Mouse (Mus musculus): ENCODE results near the gene Gm47791. TPM values are rescaled to one million over a fixed set of nuclear protein-coding genes. Genes with fewer than 3 reads are reported as not detected.

Gene Gm47791
- polyA plus RNA-seq, 1 experiment from 2014 or later = not detected

DNA sequence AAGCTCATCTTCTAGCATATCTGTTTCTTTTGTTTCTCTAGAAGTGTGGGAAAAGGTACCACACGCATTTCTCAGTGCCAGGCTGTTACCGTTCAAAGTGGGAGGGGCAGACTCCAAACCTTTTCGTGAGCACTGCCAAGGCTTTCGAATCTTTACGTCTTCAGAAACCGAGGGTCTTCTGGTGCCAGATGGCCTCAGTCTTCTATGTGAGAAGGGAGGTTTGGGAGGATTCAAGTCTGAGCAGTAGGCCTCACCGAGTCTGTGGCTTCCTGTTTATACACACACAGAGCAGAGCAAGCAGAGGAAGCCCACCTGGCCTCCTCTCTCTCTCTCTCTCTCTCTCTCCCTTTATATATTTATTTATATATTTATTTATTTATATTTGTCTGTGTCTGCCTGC, 36.2 kb upstream of the Gm47791 start:
- H3K36me3 ChIP-seq (ENCODE audit: control insufficient read depth, insufficient read depth, low read length) = no peaks in the 10 kb centered on the region
- ATAC-seq (ENCODE audit: insufficient number of reproducible peaks, insufficient read depth, low FRiP score, low read depth) = no peak
- H3K4me2 ChIP-seq (ENCODE audit: low read length) = no peak overlapping the region
- no peaks in the 10 kb centered on the region for H3K27me3 ChIP-seq (ENCODE audit: control insufficient read depth, insufficient read depth, low read length)
- peak overlapping the region; percentile 10 to 21; a peak in 2 of 4 replicates for H3K27ac ChIP-seq (replicated peaks in 1 of 2; ENCODE audit: control insufficient read depth in 1 of 2, insufficient read depth in 1 of 2, low read depth in 2 of 2, low read length in 2 of 2)
- H3K4me1 ChIP-seq (ENCODE audit: control insufficient read depth in 2 of 2, insufficient read depth in 2 of 2, low read length in 2 of 2) = peaks cover 3 to 9% of the 10 kb centered on the region in 2 experiments
- no peak overlapping the region for H3K9ac ChIP-seq (ENCODE audit: low read length)
- no peak overlapping the region for H3K4me3 ChIP-seq (ENCODE audit: control insufficient read depth in 1 of 2, insufficient read depth in 1 of 2, low read depth in 1 of 2, low read length in 2 of 2)
- H3K9me3 ChIP-seq (ENCODE audit: control insufficient read depth, low read length) = no peaks in the 10 kb centered on the region
- 72% methylated on average over 7 of the region's 7 CpGs for WGBS

DNA sequence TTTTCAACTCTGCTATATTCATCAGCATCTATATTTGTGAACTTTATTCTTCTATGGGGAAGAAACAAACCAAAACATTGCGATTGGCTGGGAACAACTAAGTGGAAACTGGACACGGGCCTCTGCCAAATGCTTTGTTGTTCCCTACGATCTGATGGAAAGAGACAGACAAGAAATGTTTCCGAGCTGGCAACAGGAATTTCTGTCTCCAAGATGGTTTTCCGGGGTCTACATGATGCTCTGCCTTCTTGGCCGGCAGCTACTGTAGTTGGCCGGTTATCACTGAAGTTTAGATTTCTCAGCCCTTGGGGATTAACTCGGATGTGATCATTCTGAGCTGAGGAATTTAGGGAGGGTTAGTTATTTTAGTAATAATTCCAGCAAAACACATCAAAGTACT, 35.3 kb upstream of the Gm47791 start:
- no peak for ATAC-seq (ENCODE audit: insufficient number of reproducible peaks, insufficient read depth, low FRiP score, low read depth)
- Histone ChIP-seq H3K36me3 (ENCODE audit: control insufficient read depth, insufficient read depth, low read length) (no peaks in the 10 kb centered on the region), H3K4me1 (ENCODE audit: control insufficient read depth in 2 of 2, insufficient read depth in 2 of 2, low read length in 2 of 2) (peaks cover 3 to 9% of the 10 kb centered on the region in 2 experiments), H3K4me2 (ENCODE audit: low read length) (no peak overlapping the region), H3K4me3 (ENCODE audit: control insufficient read depth in 1 of 2, insufficient read depth in 1 of 2, low read depth in 1 of 2, low read length in 2 of 2) (no peak overlapping the region), H3K27ac (replicated peaks in 1 of 2; ENCODE audit: control insufficient read depth in 1 of 2, insufficient read depth in 1 of 2, low read depth in 2 of 2, low read length in 2 of 2) (no peak overlapping the region; a peak in 1 of 4 replicates), H3K9ac (ENCODE audit: low read length) (no peak overlapping the region), H3K9me3 (ENCODE audit: control insufficient read depth, low read length) (no peaks in the 10 kb centered on the region), H3K27me3 (ENCODE audit: control insufficient read depth, insufficient read depth, low read length) (no peaks in the 10 kb centered on the region)
- WGBS = 61% methylated on average over 8 of the region's 8 CpGs

GRCm38 (mm10) chr1:82804059-82804458, 33.0 kb upstream of the Gm47791 start:
- no peak for ATAC-seq (ENCODE audit: insufficient number of reproducible peaks, insufficient read depth, low FRiP score, low read depth)
- Histone ChIP-seq H3K4me2 (ENCODE audit: low read length) (no peak overlapping the region), H3K9me3 (ENCODE audit: control insufficient read depth, low read length) (no peaks in the 10 kb centered on the region), H3K4me3 (ENCODE audit: control insufficient read depth in 1 of 2, insufficient read depth in 1 of 2, low read depth in 1 of 2, low read length in 2 of 2) (no peak overlapping the region), H3K27ac (replicated peaks in 1 of 2; ENCODE audit: control insufficient read depth in 1 of 2, insufficient read depth in 1 of 2, low read depth in 2 of 2, low read length in 2 of 2) (no peak overlapping the region), H3K9ac (ENCODE audit: low read length) (no peak overlapping the region), H3K27me3 (ENCODE audit: control insufficient read depth, insufficient read depth, low read length) (no peaks in the 10 kb centered on the region), H3K36me3 (ENCODE audit: control insufficient read depth, insufficient read depth, low read length) (no peaks in the 10 kb centered on the region), H3K4me1 (ENCODE audit: control insufficient read depth in 2 of 2, insufficient read depth in 2 of 2, low read length in 2 of 2) (peaks cover 2 to 8% of the 10 kb centered on the region in 2 experiments)
- 33% methylated on average over 1 of the region's 1 CpGs for WGBS

GRCm38 (mm10) chr1:82803608-82804007, 32.6 kb upstream of the Gm47791 start:
- no peaks in the 10 kb centered on the region for H3K9me3 ChIP-seq (ENCODE audit: control insufficient read depth, low read length)

DNA sequence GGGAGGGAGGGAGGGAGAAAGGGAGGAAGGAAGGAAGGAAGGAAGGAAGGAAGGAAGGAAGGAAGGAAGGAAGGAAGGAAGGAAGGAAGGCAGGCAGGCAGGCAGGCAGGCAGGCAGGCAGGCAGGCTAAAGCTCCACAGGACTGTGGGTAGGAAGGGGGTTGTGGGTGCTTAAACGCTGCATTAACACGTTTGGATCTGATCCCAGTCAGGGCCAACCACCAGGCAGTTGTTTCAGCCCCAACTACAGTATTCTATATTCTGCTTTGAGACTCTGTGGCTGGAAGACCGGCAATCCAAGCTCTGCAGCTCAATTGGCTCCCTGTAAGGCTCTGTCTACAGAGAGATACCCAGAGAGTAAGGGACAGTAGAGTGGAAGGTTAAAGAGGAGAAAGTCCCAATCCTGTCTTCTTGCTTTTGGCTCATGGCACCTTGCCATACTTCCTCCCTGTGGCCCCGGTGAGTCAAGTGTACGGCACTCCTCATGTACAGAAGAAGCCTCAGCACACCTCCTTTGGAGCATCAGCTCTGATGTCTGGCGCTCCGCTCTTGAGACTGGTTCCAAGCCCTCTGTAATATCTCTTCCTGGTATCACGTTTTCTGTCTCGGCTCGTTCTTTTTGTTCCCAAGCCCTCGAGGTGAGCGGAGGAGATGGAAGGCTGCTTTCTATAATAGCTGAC, 30.2 kb upstream of the Gm47791 start:
- no peak for ATAC-seq (ENCODE audit: insufficient number of reproducible peaks, insufficient read depth, low FRiP score, low read depth)
- no peaks in the 10 kb centered on the region for H3K36me3 ChIP-seq (ENCODE audit: control insufficient read depth, insufficient read depth, low read length)
- 64% methylated on average over 12 of the region's 12 CpGs for WGBS
- H3K4me3 ChIP-seq (ENCODE audit: control insufficient read depth in 1 of 2, insufficient read depth in 1 of 2, low read depth in 1 of 2, low read length in 2 of 2) = no peak overlapping the region
- no peak overlapping the region for H3K27ac ChIP-seq (replicated peaks in 1 of 2; ENCODE audit: control insufficient read depth in 1 of 2, insufficient read depth in 1 of 2, low read depth in 2 of 2, low read length in 2 of 2)
- no peaks in the 10 kb centered on the region for H3K9me3 ChIP-seq (ENCODE audit: control insufficient read depth, low read length)
- H3K27me3 ChIP-seq (ENCODE audit: control insufficient read depth, insufficient read depth, low read length) = no peaks in the 10 kb centered on the region
- H3K9ac ChIP-seq (ENCODE audit: low read length) = no peak overlapping the region
- H3K4me1 ChIP-seq (ENCODE audit: control insufficient read depth in 2 of 2, insufficient read depth in 2 of 2, low read length in 2 of 2) = peaks cover under 1 to 4% of the 10 kb centered on the region in 2 experiments; a peak in 2 of 4 replicates
- H3K4me2 ChIP-seq (ENCODE audit: low read length) = no peak overlapping the region

More at GRCm38 (mm10) chr1:82803608-82804007, 32.6 kb upstream of the Gm47791 start:
- Histone ChIP-seq H3K4me1 (ENCODE audit: control insufficient read depth in 2 of 2, insufficient read depth in 2 of 2, low read length in 2 of 2) (peaks cover 0 to 4% of the 10 kb centered on the region in 2 experiments), H3K27ac (replicated peaks in 1 of 2; ENCODE audit: control insufficient read depth in 1 of 2, insufficient read depth in 1 of 2, low read depth in 2 of 2, low read length in 2 of 2) (no peak overlapping the region), H3K4me2 (ENCODE audit: low read length) (no peak overlapping the region), H3K4me3 (ENCODE audit: control insufficient read depth in 1 of 2, insufficient read depth in 1 of 2, low read depth in 1 of 2, low read length in 2 of 2) (no peak overlapping the region), H3K27me3 (ENCODE audit: control insufficient read depth, insufficient read depth, low read length) (no peaks in the 10 kb centered on the region), H3K9ac (ENCODE audit: low read length) (no peak overlapping the region), H3K36me3 (ENCODE audit: control insufficient read depth, insufficient read depth, low read length) (no peaks in the 10 kb centered on the region)
- ATAC-seq (ENCODE audit: insufficient number of reproducible peaks, insufficient read depth, low FRiP score, low read depth) = no peak
- 71% methylated on average over 7 of the region's 7 CpGs for WGBS

DNA sequence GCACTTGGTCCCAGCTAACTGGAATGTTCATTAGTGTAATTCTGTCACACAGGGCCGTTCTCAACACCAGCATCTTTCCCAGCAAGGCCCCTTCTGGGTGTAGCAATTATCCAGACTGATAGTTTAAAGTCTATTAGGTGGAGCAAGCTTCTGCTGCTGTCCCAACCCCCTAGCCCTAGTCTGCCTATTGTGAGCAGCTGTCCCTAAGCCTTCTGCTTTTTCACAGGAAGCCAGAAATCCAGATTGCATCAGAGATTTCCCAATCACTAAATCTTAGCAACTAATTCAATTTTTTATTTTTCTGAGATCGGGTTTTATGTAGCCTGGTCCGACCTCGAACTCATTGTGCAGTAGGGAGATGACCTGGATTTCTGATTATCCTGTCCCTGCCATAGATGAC, 27.9 kb upstream of the Gm47791 start:
- Histone ChIP-seq H3K4me1 (ENCODE audit: control insufficient read depth in 2 of 2, insufficient read depth in 2 of 2, low read length in 2 of 2) (peaks cover 3 to 6% of the 10 kb centered on the region in 2 experiments; a peak in 2 of 4 replicates), H3K27ac (replicated peaks in 1 of 2; ENCODE audit: control insufficient read depth in 1 of 2, insufficient read depth in 1 of 2, low read depth in 2 of 2, low read length in 2 of 2) (no peak overlapping the region), H3K36me3 (ENCODE audit: control insufficient read depth, insufficient read depth, low read length) (no peaks in the 10 kb centered on the region), H3K27me3 (ENCODE audit: control insufficient read depth, insufficient read depth, low read length) (no peaks in the 10 kb centered on the region), H3K9ac (ENCODE audit: low read length) (no peak overlapping the region), H3K4me3 (ENCODE audit: control insufficient read depth in 1 of 2, insufficient read depth in 1 of 2, low read depth in 1 of 2, low read length in 2 of 2) (no peak overlapping the region), H3K4me2 (ENCODE audit: low read length) (no peak overlapping the region), H3K9me3 (ENCODE audit: control insufficient read depth, low read length) (no peaks in the 10 kb centered on the region)
- 81% methylated on average over 4 of the region's 4 CpGs for WGBS
- no peak for ATAC-seq (ENCODE audit: insufficient number of reproducible peaks, insufficient read depth, low FRiP score, low read depth)

DNA sequence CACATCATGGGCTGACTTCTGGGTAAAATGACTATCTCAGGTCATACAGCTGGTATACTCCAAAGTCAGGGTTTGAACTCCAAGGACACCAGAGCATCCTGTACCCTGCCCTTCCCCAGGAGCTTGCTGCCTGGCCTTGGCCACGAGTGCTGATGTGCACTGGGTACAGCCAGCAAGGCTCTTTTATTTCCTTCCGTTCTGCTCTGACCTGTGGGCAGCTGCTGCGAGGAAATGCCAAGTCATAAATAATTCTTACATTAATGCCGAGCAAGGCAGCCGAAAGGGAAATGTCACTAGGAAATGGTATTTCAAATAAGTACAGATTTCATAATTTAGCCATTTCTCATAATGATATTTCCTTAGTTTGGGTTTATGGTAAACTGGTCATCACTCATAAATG, 27.3 kb upstream of the Gm47791 start:
- Histone ChIP-seq H3K27ac (replicated peaks in 1 of 2; ENCODE audit: control insufficient read depth in 1 of 2, insufficient read depth in 1 of 2, low read depth in 2 of 2, low read length in 2 of 2) (no peak overlapping the region), H3K4me1 (ENCODE audit: control insufficient read depth in 2 of 2, insufficient read depth in 2 of 2, low read length in 2 of 2) (peaks cover 3 to 6% of the 10 kb centered on the region in 2 experiments; a peak in 2 of 4 replicates), H3K4me2 (ENCODE audit: low read length) (no peak overlapping the region), H3K9ac (ENCODE audit: low read length) (no peak overlapping the region), H3K4me3 (ENCODE audit: control insufficient read depth in 1 of 2, insufficient read depth in 1 of 2, low read depth in 1 of 2, low read length in 2 of 2) (no peak overlapping the region), H3K27me3 (ENCODE audit: control insufficient read depth, insufficient read depth, low read length) (no peaks in the 10 kb centered on the region), H3K9me3 (ENCODE audit: control insufficient read depth, low read length) (no peaks in the 10 kb centered on the region), H3K36me3 (ENCODE audit: control insufficient read depth, insufficient read depth, low read length) (no peaks in the 10 kb centered on the region)
- 76% methylated on average over 5 of the region's 5 CpGs for WGBS
- ATAC-seq (ENCODE audit: insufficient number of reproducible peaks, insufficient read depth, low FRiP score, low read depth) = no peak

- Histone ChIP-seq H3K4me2 (ENCODE audit: low read length) (no peak overlapping the region), H3K4me1 (ENCODE audit: control insufficient read depth in 2 of 2, insufficient read depth in 2 of 2, low read length in 2 of 2) (peaks cover 3 to 6% of the 10 kb centered on the region in 2 experiments; a peak in 2 of 4 replicates), H3K4me3 (ENCODE audit: control insufficient read depth in 1 of 2, insufficient read depth in 1 of 2, low read depth in 1 of 2, low read length in 2 of 2) (no peak overlapping the region), H3K27ac (replicated peaks in 1 of 2; ENCODE audit: control insufficient read depth in 1 of 2, insufficient read depth in 1 of 2, low read depth in 2 of 2, low read length in 2 of 2) (no peak overlapping the region), H3K36me3 (ENCODE audit: control insufficient read depth, insufficient read depth, low read length) (no peaks in the 10 kb centered on the region), H3K27me3 (ENCODE audit: control insufficient read depth, insufficient read depth, low read length) (no peaks in the 10 kb centered on the region), H3K9ac (ENCODE audit: low read length) (no peak overlapping the region), H3K9me3 (ENCODE audit: control insufficient read depth, low read length) (no peaks in the 10 kb centered on the region)
- 87% methylated on average over 4 of the region's 4 CpGs for WGBS
- ATAC-seq (ENCODE audit: insufficient number of reproducible peaks, insufficient read depth, low FRiP score, low read depth) = no peak
Observed at GRCm38 (mm10) chr1:82797088-82797487, 26.0 kb upstream of the Gm47791 start.
